Mouse (Mus musculus) midbrain, embryonic 15.5 days (tissue): ENCODE measurements at regions not wholly inside any gene's neighbourhood (a gene's known extent, or its start where the extent isn't known, plus 50 kb on each side); places are given as distances from the start of the nearest gene placed in this dataset.

ENCODE experiments used
- ATAC-seq: fragments of 200-750 bp; cut with Nextera tagmentation; replicated peaks from 2 replicates; pipeline ENCODE4 v1.8.0; 2017; ENCODE audit warnings: moderate TSS enrichment
- H3K27ac ChIP-seq: fragments of 300-500 bp; sonication (generic); 2 replicates; pipeline ENCODE4 v1.5.1; 2015; ENCODE audit warnings: mild to moderate bottlenecking, inconsistent platforms
- H3K27me3 ChIP-seq: fragments of 300-500 bp; sonication (generic); replicated peaks from 2 replicates; pipeline ENCODE4 v1.6.1; 2015; ENCODE audit warnings: inconsistent platforms
- H3K36me3 ChIP-seq: fragments of 300-500 bp; sonication (generic); replicated peaks from 2 replicates; pipeline ENCODE4 v1.6.1; 2015; ENCODE audit warnings: inconsistent platforms
- H3K4me1 ChIP-seq: fragments of 300-500 bp; sonication (generic); 2 replicates; pipeline ENCODE4 v1.6.1; 2015; ENCODE audit warnings: inconsistent platforms
- H3K4me2 ChIP-seq: fragments of 300-500 bp; sonication (generic); 2 replicates; pipeline ENCODE4 v1.6.1; 2015; ENCODE audit warnings: inconsistent platforms, mild to moderate bottlenecking, moderate library complexity
- H3K4me3 ChIP-seq: fragments of 300-500 bp; sonication (generic); 2 replicates; pipeline ENCODE4 v1.5.1; 2015; ENCODE audit warnings: mild to moderate bottlenecking, inconsistent platforms
- H3K9ac ChIP-seq: fragments of 300-500 bp; sonication (generic); 2 replicates; pipeline ENCODE4 v1.6.1; 2015; ENCODE audit warnings: mild to moderate bottlenecking, inconsistent platforms
- H3K9me3 ChIP-seq: fragments of 300-500 bp; sonication (generic); 2 replicates; pipeline ENCODE4 v1.6.1; 2016; ENCODE audit warnings: inconsistent platforms
- WGBS: fragments of 180-500 bp; shearing (Covaris S2); methylation state at CpG from one replicate; pipeline ENCODE4 v1.1.7; 2015; ENCODE audit warnings: mixed read lengths; 5-methylcytosine and 5-hydroxymethylcytosine counted together

GRCm38 (mm10) chr7:40683176-40683575, 215.0 kb upstream of the Vstm2b start:
- Histone ChIP-seq H3K36me3 (no peaks in the 10 kb centered on the region), H3K27ac (no peak overlapping the region), H3K4me1 (peaks cover 7% of the 10 kb centered on the region), H3K9me3 (no peaks in the 10 kb centered on the region), H3K9ac (no peak overlapping the region), H3K4me2 (no peak overlapping the region), H3K4me3 (no peak overlapping the region), H3K27me3 (0 out of 2 replicates have a peak, but pooled peaks cover 4% of the 10 kb centered on the region)
- WGBS: 83% methylated on average over 1 of the region's 1 CpGs
- ATAC-seq: no peak

GRCm38 (mm10) chr7:40683641-40684040, 214.5 kb upstream of the Vstm2b start:
- H3K4me3 ChIP-seq: no peak overlapping the region
- H3K27ac ChIP-seq: no peak overlapping the region
- H3K4me2 ChIP-seq: no peak overlapping the region
- H3K4me1 ChIP-seq: peaks cover 7% of the 10 kb centered on the region
- H3K36me3 ChIP-seq: no peaks in the 10 kb centered on the region
- no peaks in the 10 kb centered on the region for H3K9me3 ChIP-seq
- ATAC-seq: no peak
- H3K27me3 ChIP-seq: 0 out of 2 replicates have a peak, but pooled peaks cover 4% of the 10 kb centered on the region
- WGBS: 41% methylated on average over 3 of the region's 3 CpGs
- H3K9ac ChIP-seq: no peak overlapping the region

- Histone ChIP-seq H3K9me3 (no peaks in the 10 kb centered on the region), H3K36me3 (no peaks in the 10 kb centered on the region), H3K4me2 (no peak overlapping the region), H3K4me3 (no peak overlapping the region), H3K27ac (no peak overlapping the region), H3K4me1 (no peaks in the 10 kb centered on the region), H3K27me3 (no peaks in the 10 kb centered on the region), H3K9ac (no peak overlapping the region)
- WGBS: 87% methylated on average over 3 of the region's 3 CpGs
- ATAC-seq: no peak
Measured at GRCm38 (mm10) chr7:40687005-40687404, 211.1 kb upstream of the Vstm2b start.

GRCm38 (mm10) chr7:40688546-40688945, 209.6 kb upstream of the Vstm2b start:
- ATAC-seq: no peak
- Histone ChIP-seq H3K9ac (no peak overlapping the region), H3K4me1 (no peaks in the 10 kb centered on the region), H3K27ac (no peak overlapping the region), H3K36me3 (no peaks in the 10 kb centered on the region), H3K4me2 (no peak overlapping the region), H3K27me3 (no peaks in the 10 kb centered on the region), H3K4me3 (no peak overlapping the region), H3K9me3 (no peaks in the 10 kb centered on the region)
- 91% methylated on average over 4 of the region's 4 CpGs for WGBS

GRCm38 (mm10) chr7:40693755-40694154, 204.4 kb upstream of the Vstm2b start:
- Histone ChIP-seq H3K9me3 (no peaks in the 10 kb centered on the region), H3K4me3 (no peak overlapping the region), H3K9ac (no peak overlapping the region), H3K27ac (no peak overlapping the region), H3K27me3 (no peaks in the 10 kb centered on the region), H3K4me1 (no peaks in the 10 kb centered on the region), H3K36me3 (no peaks in the 10 kb centered on the region), H3K4me2 (no peak overlapping the region)
- ATAC-seq: peak; percentile 79
- WGBS: 63% methylated on average over 5 of the region's 5 CpGs

GRCm38 (mm10) chr7:40697551-40697950, 200.6 kb upstream of the Vstm2b start:
- Histone ChIP-seq H3K27ac (no peak overlapping the region), H3K4me3 (no peak overlapping the region), H3K9ac (no peak overlapping the region), H3K4me2 (no peak overlapping the region), H3K4me1 (no peaks in the 10 kb centered on the region), H3K36me3 (no peaks in the 10 kb centered on the region), H3K9me3 (no peaks in the 10 kb centered on the region), H3K27me3 (no peaks in the 10 kb centered on the region)
- no peak for ATAC-seq
- 71% methylated on average over 8 of the region's 8 CpGs for WGBS

GRCm38 (mm10) chr7:40698309-40698708, 199.8 kb upstream of the Vstm2b start:
- WGBS: 73% methylated on average over 3 of the region's 3 CpGs
- H3K9me3 ChIP-seq: no peaks in the 10 kb centered on the region
- H3K27me3 ChIP-seq: no peaks in the 10 kb centered on the region
- no peaks in the 10 kb centered on the region for H3K4me1 ChIP-seq
- no peak overlapping the region for H3K4me3 ChIP-seq
- no peaks in the 10 kb centered on the region for H3K36me3 ChIP-seq
- H3K4me2 ChIP-seq: no peak overlapping the region
- no peak overlapping the region for H3K9ac ChIP-seq
- no peak overlapping the region for H3K27ac ChIP-seq
- ATAC-seq: no peak

GRCm38 (mm10) chr7:40699633-40700032, 198.5 kb upstream of the Vstm2b start:
- no peaks in the 10 kb centered on the region for H3K4me1 ChIP-seq
- ATAC-seq: no peak
- H3K4me2 ChIP-seq: no peak overlapping the region
- WGBS: 97% methylated on average over 1 of the region's 1 CpGs
- no peak overlapping the region for H3K27ac ChIP-seq
- H3K36me3 ChIP-seq: no peaks in the 10 kb centered on the region
- H3K9me3 ChIP-seq: no peaks in the 10 kb centered on the region
- no peak overlapping the region for H3K9ac ChIP-seq
- H3K27me3 ChIP-seq: no peaks in the 10 kb centered on the region
- no peak overlapping the region for H3K4me3 ChIP-seq

- no peaks in the 10 kb centered on the region for H3K4me1 ChIP-seq
- no peak overlapping the region for H3K4me2 ChIP-seq
- no peak; the same call in 1 of the 2 replicates for ATAC-seq
- H3K4me3 ChIP-seq: no peak overlapping the region
- whole genome bisulfite sequencing: 66% methylated on average over 5 of the region's 5 CpGs
- H3K9me3 ChIP-seq: no peaks in the 10 kb centered on the region
- H3K9ac ChIP-seq: no peak overlapping the region
- no peaks in the 10 kb centered on the region for H3K27me3 ChIP-seq
- no peak overlapping the region for H3K27ac ChIP-seq
- H3K36me3 ChIP-seq: no peaks in the 10 kb centered on the region
Measured at GRCm38 (mm10) chr7:40700656-40701055, 197.5 kb upstream of the Vstm2b start.

GRCm38 (mm10) chr7:40702191-40703045, 195.7 kb upstream of the Vstm2b start:
- ATAC-seq: no peak
- Histone ChIP-seq H3K4me2 (no peak overlapping the region), H3K9ac (no peak overlapping the region), H3K36me3 (no peaks in the 10 kb centered on the region), H3K27me3 (no peaks in the 10 kb centered on the region), H3K27ac (no peak overlapping the region), H3K4me1 (no peaks in the 10 kb centered on the region), H3K9me3 (no peaks in the 10 kb centered on the region), H3K4me3 (no peak overlapping the region)
- 90% methylated on average over 5 of the region's 5 CpGs for WGBS

- H3K9ac ChIP-seq: no peak overlapping the region
- ATAC-seq: no peak
- H3K4me2 ChIP-seq: no peak overlapping the region
- H3K4me1 ChIP-seq: no peaks in the 10 kb centered on the region
- no peaks in the 10 kb centered on the region for H3K27me3 ChIP-seq
- H3K36me3 ChIP-seq: no peaks in the 10 kb centered on the region
- 90% methylated on average over 2 of the region's 2 CpGs for WGBS
- no peaks in the 10 kb centered on the region for H3K9me3 ChIP-seq
- no peak overlapping the region for H3K27ac ChIP-seq
- H3K4me3 ChIP-seq: no peak overlapping the region
Measured at GRCm38 (mm10) chr7:40708231-40708630, 189.9 kb upstream of the Vstm2b start.

GRCm38 (mm10) chr7:40717991-40718390, 180.1 kb upstream of the Vstm2b start:
- Histone ChIP-seq H3K4me1 (no peaks in the 10 kb centered on the region), H3K9me3 (no peaks in the 10 kb centered on the region), H3K4me3 (no peak overlapping the region), H3K27me3 (no peaks in the 10 kb centered on the region), H3K36me3 (no peaks in the 10 kb centered on the region), H3K27ac (no peak overlapping the region), H3K4me2 (no peak overlapping the region), H3K9ac (no peak overlapping the region)
- WGBS: 80% methylated on average over 6 of the region's 6 CpGs
- ATAC-seq: no peak

- whole genome bisulfite sequencing: 57% methylated on average over 6 of the region's 6 CpGs
- ATAC-seq: peak; percentile 77
Measured at GRCm38 (mm10) chr7:40736971-40737468, 161.1 kb upstream of the Vstm2b start.

More at GRCm38 (mm10) chr7:40736971-40737468, 161.1 kb upstream of the Vstm2b start:
- Histone ChIP-seq H3K4me3 (no peak overlapping the region), H3K27ac (peak overlapping the region; percentile 37; the same call in 1 of the 2 replicates), H3K9ac (no peak overlapping the region), H3K27me3 (no peaks in the 10 kb centered on the region), H3K9me3 (no peaks in the 10 kb centered on the region), H3K4me2 (no peak overlapping the region), H3K36me3 (no peaks in the 10 kb centered on the region), H3K4me1 (peaks cover 3% of the 10 kb centered on the region; the same call in 1 of the 2 replicates)
